Mouse (Mus musculus): ENCODE data around the gene Gnb5. TPM values are rescaled to one million over a fixed set of nuclear protein-coding genes. Genes with fewer than 3 reads are reported as not detected.

Gene Gnb5
- polyA plus RNA-seq, 1 experiment from 2014 or later, result 1.2 TPM

- no peaks in the 10 kb centered on the region for H3K27me3 ChIP-seq
- no peak overlapping the region for H3K27ac ChIP-seq (replicated peaks)
- H3K9ac ChIP-seq, result no peak overlapping the region
- H3K4me3 ChIP-seq (replicated peaks), result no peak overlapping the region
- peaks cover 21% of the 10 kb centered on the region for H3K36me3 ChIP-seq (replicated peaks)
- no peaks in the 10 kb centered on the region for H3K9me3 ChIP-seq (replicated peaks)
- WGBS (ENCODE audit: insufficient replicate concordance), result 68% methylated on average over 9 of the region's 9 CpGs
- ATAC-seq (ENCODE audit: insufficient read depth), result no peak
- H3K4me2 ChIP-seq, result no peak overlapping the region
- H3K4me1 ChIP-seq (replicated peaks), result no peaks in the 10 kb centered on the region
These were observed 77.7 kb downstream of the Gnb5 start for GRCm38 (mm10) chr9:75383785-75384184.

DNA sequence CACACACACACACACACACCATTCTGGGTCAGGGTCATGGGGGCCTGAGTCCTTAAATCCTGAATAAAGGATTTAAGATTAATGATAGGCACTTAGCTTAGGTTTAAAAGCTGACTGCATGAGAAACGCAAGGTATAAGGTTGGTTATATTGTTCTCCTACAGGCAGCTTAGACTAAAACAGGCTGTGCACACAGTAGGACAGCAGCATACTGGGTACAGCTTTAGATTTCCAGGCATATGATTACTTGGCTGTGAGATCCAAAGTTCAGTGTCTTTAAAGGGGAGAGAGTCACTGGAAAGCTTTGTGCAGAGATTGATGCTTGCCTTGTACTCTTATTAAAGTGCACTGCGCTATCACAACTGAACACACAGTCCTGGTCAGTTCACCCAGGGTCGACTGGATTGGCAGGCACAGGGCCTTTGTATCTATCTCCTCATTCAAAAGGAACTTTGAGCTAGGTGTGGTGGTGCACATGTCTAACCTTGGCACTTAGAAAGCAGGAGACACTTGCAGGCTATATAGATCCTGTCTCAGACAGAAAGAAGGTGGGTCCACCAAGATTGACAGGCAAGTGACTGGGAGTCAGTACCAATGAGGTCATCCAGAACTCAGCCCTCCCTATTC, 78.4 kb downstream of the Gnb5 start:
- H3K36me3 ChIP-seq (replicated peaks), result peaks cover 28% of the 10 kb centered on the region
- no peak overlapping the region for H3K27ac ChIP-seq (replicated peaks)
- H3K4me3 ChIP-seq (replicated peaks), result no peak overlapping the region
- no peaks in the 10 kb centered on the region for H3K27me3 ChIP-seq
- no peak for ATAC-seq (ENCODE audit: insufficient read depth)
- H3K4me2 ChIP-seq, result no peak overlapping the region
- WGBS (ENCODE audit: insufficient replicate concordance), result 62% methylated on average over 3 of the region's 3 CpGs
- no peaks in the 10 kb centered on the region for H3K9me3 ChIP-seq (replicated peaks)
- no peaks in the 10 kb centered on the region for H3K4me1 ChIP-seq (replicated peaks)
- no peak overlapping the region for H3K9ac ChIP-seq

- Histone ChIP-seq H3K4me2 (no peak overlapping the region), H3K9me3 (replicated peaks) (no peaks in the 10 kb centered on the region), H3K36me3 (replicated peaks) (peaks cover 35% of the 10 kb centered on the region), H3K27ac (replicated peaks) (no peak overlapping the region), H3K27me3 (no peaks in the 10 kb centered on the region), H3K4me1 (replicated peaks) (no peaks in the 10 kb centered on the region), H3K9ac (no peak overlapping the region), H3K4me3 (replicated peaks) (no peak overlapping the region)
- WGBS (ENCODE audit: insufficient replicate concordance), result 71% methylated on average over 9 of the region's 9 CpGs
- no peak for ATAC-seq (ENCODE audit: insufficient read depth)
These were observed 79.3 kb downstream of the Gnb5 start for GRCm38 (mm10) chr9:75385218-75385974.

DNA sequence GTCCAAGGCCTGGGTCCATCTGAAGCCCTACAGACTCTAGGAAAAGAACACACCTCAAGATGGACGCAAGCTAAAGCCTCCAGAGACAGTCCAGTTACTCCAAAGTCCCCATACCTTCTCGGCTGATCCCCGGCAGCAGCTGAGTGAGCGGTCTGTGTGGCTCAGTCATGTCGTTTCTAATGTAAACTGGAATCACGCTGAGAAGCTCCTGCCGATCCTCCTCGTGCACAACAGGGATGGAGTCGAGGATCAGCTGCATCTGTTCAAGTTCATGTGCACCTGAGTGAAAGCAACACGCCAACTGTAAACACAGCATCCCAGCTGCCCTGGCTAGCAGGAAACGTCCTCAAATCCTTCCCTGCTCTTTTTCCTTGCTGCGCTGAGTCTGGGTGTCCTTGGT, 87.2 kb downstream of the Gnb5 start:
- H3K36me3 ChIP-seq (replicated peaks), result peaks cover 76% of the 10 kb centered on the region
- H3K27me3 ChIP-seq, result no peaks in the 10 kb centered on the region
- no peak overlapping the region for H3K27ac ChIP-seq (replicated peaks)
- H3K4me1 ChIP-seq (replicated peaks), result no peaks in the 10 kb centered on the region
- H3K4me3 ChIP-seq (replicated peaks), result no peak overlapping the region
- no peaks in the 10 kb centered on the region for H3K9me3 ChIP-seq (replicated peaks)
- ATAC-seq (ENCODE audit: insufficient read depth), result no peak
- H3K4me2 ChIP-seq, result no peak overlapping the region
- no peak overlapping the region for H3K9ac ChIP-seq
- 78% methylated on average over 12 of the region's 12 CpGs for WGBS (ENCODE audit: insufficient replicate concordance)

Other genes starting within 250 kb of the Gnb5 start
- gene Myo5a, start 235.3 kb upstream of the Gnb5 start, polyA plus RNA-seq (2015; fragmentation: Nextera tagmentation; extraction: Ambion mirVana), result 1.4 and 1.5 TPM in 2 replicates
- gene Myo5c, start 74.3 kb upstream of the Gnb5 start, polyA plus RNA-seq (2015; fragmentation: Nextera tagmentation; extraction: Ambion mirVana), result 0.46 and 0.81 TPM in 2 replicates
- not detected in 2 replicates for gene Bcl2l10, start 41.5 kb downstream of the Gnb5 start, polyA plus RNA-seq (2015; fragmentation: Nextera tagmentation; extraction: Ambion mirVana)
- gene Mapk6, start 103.7 kb downstream of the Gnb5 start, polyA plus RNA-seq (2015; fragmentation: Nextera tagmentation; extraction: Ambion mirVana), result 15.4 and 16.8 TPM in 2 replicates
- 12.7 and 13.1 TPM in 2 replicates for gene Leo1, start 135.2 kb downstream of the Gnb5 start, polyA plus RNA-seq (2015; fragmentation: Nextera tagmentation; extraction: Ambion mirVana)

Data from liver, embryonic 15.5 days (tissue).